Mouse (Mus musculus): ENCODE results near the gene Acsl5.

DNA sequence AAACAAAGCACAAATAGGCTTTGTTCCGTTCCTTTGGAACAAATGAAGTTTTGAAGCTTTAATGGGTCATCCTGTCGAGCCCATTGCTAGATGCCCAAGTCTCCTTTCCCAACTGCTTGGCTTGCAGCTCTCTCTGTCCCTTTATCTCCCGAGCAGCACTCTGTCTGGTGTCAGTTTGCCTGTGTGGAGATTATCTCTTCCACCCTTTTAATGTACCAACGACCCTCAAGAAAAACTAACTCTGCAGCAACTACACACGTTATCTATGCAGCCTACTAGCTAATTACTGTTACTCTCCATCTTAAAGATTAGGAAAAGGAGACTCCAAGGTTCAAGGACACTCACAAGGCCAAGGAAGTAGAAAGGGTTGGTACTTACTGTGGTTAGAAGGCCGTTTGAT, 21.6 kb downstream of the Acsl5 start:
- TF ChIP-seq POLR2A (IDR thresholded peaks at IDR 0.05; ENCODE audit: insufficient read depth, low read depth, low read length), result no peak
- no peak for TF ChIP-seq CTCF (IDR thresholded peaks at IDR 0.05)
- no peak for TF ChIP-seq EP300 (IDR thresholded peaks at IDR 0.05; ENCODE audit: insufficient read depth, low read depth, low read length)

All from heart, adult 2 months (tissue).